Mouse (Mus musculus): ENCODE measurements at regions not wholly inside any gene's neighbourhood (a gene's known extent, or its start where the extent isn't known, plus 50 kb on each side); places are given as distances from the start of the nearest gene placed in this dataset.

- Histone ChIP-seq H3K27me3 (replicated peaks; ENCODE audit: control insufficient read depth, insufficient read depth, low read length) (no peaks in the 10 kb centered on the region), H3K4me3 (ENCODE audit: low read depth, low read length) (no peak overlapping the region), H3K4me1 (replicated peaks; ENCODE audit: control insufficient read depth, insufficient read depth, low read length) (peaks cover 28% of the 10 kb centered on the region), H3K27ac (ENCODE audit: low read depth) (peak overlapping the region; percentile 86), H3K4me2 (ENCODE audit: low read length) (no peak overlapping the region), H3K9ac (ENCODE audit: low read length) (no peak overlapping the region), H3K9me3 (ENCODE audit: control insufficient read depth, low read length) (no peaks in the 10 kb centered on the region), H3K36me3 (ENCODE audit: control insufficient read depth, insufficient read depth, low read length) (no peaks in the 10 kb centered on the region)
- 16% methylated on average over 10 of the region's 10 CpGs for WGBS
- ATAC-seq (replicated peaks; ENCODE audit: low FRiP score, low TSS enrichment, low read depth) (no peak), DNase-seq (ENCODE audit: low spot score) (peak; percentile 55)
Observed at GRCm38 (mm10) chr2:51531106-51531839, 96.0 kb upstream of the Tas2r134 start.

- no peak overlapping the region for H3K27ac ChIP-seq (ENCODE audit: low read depth)
- H3K27me3 ChIP-seq (replicated peaks; ENCODE audit: control insufficient read depth, insufficient read depth, low read length): no peaks in the 10 kb centered on the region
- 83% methylated on average over 3 of the region's 3 CpGs for WGBS
- H3K4me2 ChIP-seq (ENCODE audit: low read length): no peak overlapping the region
- ATAC-seq (replicated peaks; ENCODE audit: low FRiP score, low TSS enrichment, low read depth): no peak
- H3K4me3 ChIP-seq (ENCODE audit: low read depth, low read length): no peak overlapping the region
- H3K4me1 ChIP-seq (replicated peaks; ENCODE audit: control insufficient read depth, insufficient read depth, low read length): no peaks in the 10 kb centered on the region
- no peak for DNase-seq (ENCODE audit: low spot score)
- no peaks in the 10 kb centered on the region for H3K9me3 ChIP-seq (ENCODE audit: control insufficient read depth, low read length)
- H3K9ac ChIP-seq (ENCODE audit: low read length): no peak overlapping the region
- H3K36me3 ChIP-seq (ENCODE audit: control insufficient read depth, insufficient read depth, low read length): no peaks in the 10 kb centered on the region
Observed at GRCm38 (mm10) chr2:51522766-51523165, 104.5 kb upstream of the Tas2r134 start.

- 33% methylated on average over 8 of the region's 8 CpGs for WGBS
Observed at GRCm38 (mm10) chr2:51509220-51510011, 117.9 kb upstream of the Tas2r134 start.

GRCm38 (mm10) chr2:51497896-51498295, 129.4 kb upstream of the Tas2r134 start:
- Histone ChIP-seq H3K9ac (ENCODE audit: low read length) (no peak overlapping the region), H3K4me2 (ENCODE audit: low read length) (no peak overlapping the region), H3K4me1 (replicated peaks; ENCODE audit: control insufficient read depth, insufficient read depth, low read length) (no peaks in the 10 kb centered on the region), H3K36me3 (ENCODE audit: control insufficient read depth, insufficient read depth, low read length) (no peaks in the 10 kb centered on the region), H3K4me3 (ENCODE audit: low read depth, low read length) (no peak overlapping the region), H3K9me3 (ENCODE audit: control insufficient read depth, low read length) (no peaks in the 10 kb centered on the region), H3K27ac (ENCODE audit: low read depth) (no peak overlapping the region), H3K27me3 (replicated peaks; ENCODE audit: control insufficient read depth, insufficient read depth, low read length) (no peaks in the 10 kb centered on the region)
- DNase-seq (ENCODE audit: low spot score) (no peak), ATAC-seq (replicated peaks; ENCODE audit: low FRiP score, low TSS enrichment, low read depth) (no peak)
- 90% methylated on average over 2 of the region's 2 CpGs for WGBS

More at GRCm38 (mm10) chr2:51509220-51510011, 117.9 kb upstream of the Tas2r134 start:
- Histone ChIP-seq H3K27me3 (replicated peaks; ENCODE audit: control insufficient read depth, insufficient read depth, low read length) (no peaks in the 10 kb centered on the region), H3K27ac (ENCODE audit: low read depth) (no peak overlapping the region), H3K9ac (ENCODE audit: low read length) (no peak overlapping the region), H3K9me3 (ENCODE audit: control insufficient read depth, low read length) (no peaks in the 10 kb centered on the region), H3K4me2 (ENCODE audit: low read length) (no peak overlapping the region), H3K4me3 (ENCODE audit: low read depth, low read length) (no peak overlapping the region), H3K4me1 (replicated peaks; ENCODE audit: control insufficient read depth, insufficient read depth, low read length) (no peaks in the 10 kb centered on the region), H3K36me3 (ENCODE audit: control insufficient read depth, insufficient read depth, low read length) (no peaks in the 10 kb centered on the region)
- DNase-seq (ENCODE audit: low spot score) (no peak), ATAC-seq (replicated peaks; ENCODE audit: low FRiP score, low TSS enrichment, low read depth) (no peak)

- Histone ChIP-seq H3K4me1 (replicated peaks; ENCODE audit: control insufficient read depth, insufficient read depth, low read length) (no peaks in the 10 kb centered on the region), H3K4me2 (ENCODE audit: low read length) (no peak overlapping the region), H3K27ac (ENCODE audit: low read depth) (no peak overlapping the region), H3K27me3 (replicated peaks; ENCODE audit: control insufficient read depth, insufficient read depth, low read length) (no peaks in the 10 kb centered on the region), H3K4me3 (ENCODE audit: low read depth, low read length) (no peak overlapping the region), H3K9me3 (ENCODE audit: control insufficient read depth, low read length) (no peaks in the 10 kb centered on the region), H3K9ac (ENCODE audit: low read length) (no peak overlapping the region), H3K36me3 (ENCODE audit: control insufficient read depth, insufficient read depth, low read length) (no peaks in the 10 kb centered on the region)
- DNase-seq (ENCODE audit: low spot score) (no peak), ATAC-seq (replicated peaks; ENCODE audit: low FRiP score, low TSS enrichment, low read depth) (no peak)
- 89% methylated on average over 2 of the region's 2 CpGs for WGBS
Observed at GRCm38 (mm10) chr2:51473753-51474152, 153.6 kb upstream of the Tas2r134 start.

GRCm38 (mm10) chr2:51467027-51467694, 160.2 kb upstream of the Tas2r134 start:
- no peak for ATAC-seq (replicated peaks; ENCODE audit: low FRiP score, low TSS enrichment, low read depth)
- no peak overlapping the region for H3K4me3 ChIP-seq (ENCODE audit: low read depth, low read length)
- H3K36me3 ChIP-seq (ENCODE audit: control insufficient read depth, insufficient read depth, low read length): no peaks in the 10 kb centered on the region

GRCm38 (mm10) chr2:51466003-51466402, 161.3 kb upstream of the Tas2r134 start:
- Histone ChIP-seq H3K9ac (ENCODE audit: low read length) (no peak overlapping the region), H3K4me2 (ENCODE audit: low read length) (no peak overlapping the region), H3K27me3 (replicated peaks; ENCODE audit: control insufficient read depth, insufficient read depth, low read length) (no peaks in the 10 kb centered on the region), H3K4me1 (replicated peaks; ENCODE audit: control insufficient read depth, insufficient read depth, low read length) (no peaks in the 10 kb centered on the region), H3K4me3 (ENCODE audit: low read depth, low read length) (no peak overlapping the region), H3K36me3 (ENCODE audit: control insufficient read depth, insufficient read depth, low read length) (no peaks in the 10 kb centered on the region), H3K9me3 (ENCODE audit: control insufficient read depth, low read length) (no peaks in the 10 kb centered on the region), H3K27ac (ENCODE audit: low read depth) (no peak overlapping the region)
- DNase-seq (ENCODE audit: low spot score): no peak
- no peak for ATAC-seq (replicated peaks; ENCODE audit: low FRiP score, low TSS enrichment, low read depth)
- 92% methylated on average over 7 of the region's 7 CpGs for WGBS

More at GRCm38 (mm10) chr2:51467027-51467694, 160.2 kb upstream of the Tas2r134 start:
- DNase-seq (ENCODE audit: low spot score): no peak
- Histone ChIP-seq H3K9ac (ENCODE audit: low read length) (no peak overlapping the region), H3K27ac (ENCODE audit: low read depth) (no peak overlapping the region), H3K9me3 (ENCODE audit: control insufficient read depth, low read length) (no peaks in the 10 kb centered on the region), H3K4me1 (replicated peaks; ENCODE audit: control insufficient read depth, insufficient read depth, low read length) (no peaks in the 10 kb centered on the region), H3K4me2 (ENCODE audit: low read length) (no peak overlapping the region), H3K27me3 (replicated peaks; ENCODE audit: control insufficient read depth, insufficient read depth, low read length) (no peaks in the 10 kb centered on the region)
- 75% methylated on average over 7 of the region's 7 CpGs for WGBS

GRCm38 (mm10) chr2:51465576-51465975, 161.7 kb upstream of the Tas2r134 start:
- H3K27ac ChIP-seq (ENCODE audit: low read depth): no peak overlapping the region
- H3K36me3 ChIP-seq (ENCODE audit: control insufficient read depth, insufficient read depth, low read length): no peaks in the 10 kb centered on the region
- 79% methylated on average over 7 of the region's 7 CpGs for WGBS
- H3K4me1 ChIP-seq (replicated peaks; ENCODE audit: control insufficient read depth, insufficient read depth, low read length): no peaks in the 10 kb centered on the region
- H3K9ac ChIP-seq (ENCODE audit: low read length): no peak overlapping the region
- H3K4me2 ChIP-seq (ENCODE audit: low read length): no peak overlapping the region
- no peak overlapping the region for H3K4me3 ChIP-seq (ENCODE audit: low read depth, low read length)
- H3K27me3 ChIP-seq (replicated peaks; ENCODE audit: control insufficient read depth, insufficient read depth, low read length): no peaks in the 10 kb centered on the region
- H3K9me3 ChIP-seq (ENCODE audit: control insufficient read depth, low read length): no peaks in the 10 kb centered on the region
- DNase-seq (ENCODE audit: low spot score) (no peak), ATAC-seq (replicated peaks; ENCODE audit: low FRiP score, low TSS enrichment, low read depth) (no peak)

Data from intestine, embryonic 14.5 days (tissue).